Mouse (Mus musculus) midbrain, postnatal 0 days (tissue): Measurements from ENCODE around the gene Ninj2. TPM values are rescaled to one million over a fixed set of nuclear protein-coding genes. Genes with fewer than 3 reads are reported as not detected.

Experiments
- ATAC-seq: fragments of 200-750 bp; cut with Nextera tagmentation; 2 replicates; pipeline ENCODE4 v1.8.0; 2017; ENCODE audit warnings: moderate number of reproducible peaks, mild to moderate bottlenecking, moderate TSS enrichment, moderate library complexity; ENCODE audit not compliant: low FRiP score
- DNase-seq: peaks from one replicate; pipeline ENCODE4 v3.0.0-alpha.2; 2015; ENCODE audit warnings: low spot score
- H3K27ac ChIP-seq: fragments of 300-500 bp; sonication (generic); 2 replicates; pipeline ENCODE4 v1.5.1; 2014; ENCODE audit warnings: low read depth, mild to moderate bottlenecking, low read length, mixed read lengths
- H3K27me3 ChIP-seq: fragments of 300-500 bp; sonication (generic); 2 replicates; pipeline ENCODE4 v1.6.1; 2014; ENCODE audit warnings: low read length, control low read depth, mixed read lengths; ENCODE audit not compliant: insufficient read depth
- H3K36me3 ChIP-seq: fragments of 300-500 bp; sonication (generic); 2 replicates; pipeline ENCODE4 v1.6.1; 2014; ENCODE audit warnings: low read length, control low read depth, mixed read lengths; ENCODE audit not compliant: insufficient read depth
- H3K4me1 ChIP-seq: fragments of 300-500 bp; sonication (generic); 2 replicates; pipeline ENCODE4 v1.6.1; 2014; ENCODE audit warnings: mild to moderate bottlenecking, control low read depth, antibody characterized with exemption, low read length, mixed read lengths; ENCODE audit not compliant: insufficient read depth
- H3K4me2 ChIP-seq: fragments of 300-500 bp; sonication (generic); 2 replicates; pipeline ENCODE4 v1.6.1; 2014; ENCODE audit warnings: low read depth, mild to moderate bottlenecking, low read length, mixed read lengths; ENCODE audit not compliant: poor library complexity, severe bottlenecking
- H3K4me3 ChIP-seq: fragments of 300-500 bp; sonication (generic); 2 replicates; pipeline ENCODE4 v1.5.1; 2014; ENCODE audit warnings: low read depth, mild to moderate bottlenecking, low read length, moderate library complexity
- H3K9ac ChIP-seq: fragments of 300-500 bp; sonication (generic); replicated peaks from 2 replicates; pipeline ENCODE4 v1.6.1; 2014; ENCODE audit warnings: mild to moderate bottlenecking, low read length, moderate library complexity, mixed read lengths; ENCODE audit not compliant: poor library complexity, severe bottlenecking
- H3K9me3 ChIP-seq: fragments of 300-500 bp; sonication (generic); 2 replicates; pipeline ENCODE4 v1.6.1; 2016; ENCODE audit warnings: low read length, control low read depth
- CTCF ChIP-seq: IDR thresholded peaks from 2 replicates; pipeline ENCODE4 v1.5.1; 2016; ENCODE audit warnings: antibody characterized with exemption, mild to moderate bottlenecking
- WGBS: fragments of 180-500 bp; shearing (Covaris S2); extraction: QIAGEN DNeasy Blood & Tissue Kit; methylation state at CpG from one replicate; pipeline ENCODE4 v1.1.7; 2014; 5-methylcytosine and 5-hydroxymethylcytosine counted together
- polyA plus RNA-seq: library from polyadenylated mRNA; unstranded; fragments of >200 nt; fragmentation: Nextera tagmentation; extraction: Ambion mirVana; gene quantifications from 2 replicates; pipeline ENCODE4 v1.2.1, GENCODE M21; 2015
- total RNA-seq: library from RNA; depleted of rRNA; stranded (reverse); fragments of >200 nt; gene quantifications from 2 replicates; pipeline ENCODE4 v1.2.3, GENCODE M21; 2014

Gene Ninj2
- total and polyA plus RNA-seq, 2 experiments from 2014 or later = not detected

DNA sequence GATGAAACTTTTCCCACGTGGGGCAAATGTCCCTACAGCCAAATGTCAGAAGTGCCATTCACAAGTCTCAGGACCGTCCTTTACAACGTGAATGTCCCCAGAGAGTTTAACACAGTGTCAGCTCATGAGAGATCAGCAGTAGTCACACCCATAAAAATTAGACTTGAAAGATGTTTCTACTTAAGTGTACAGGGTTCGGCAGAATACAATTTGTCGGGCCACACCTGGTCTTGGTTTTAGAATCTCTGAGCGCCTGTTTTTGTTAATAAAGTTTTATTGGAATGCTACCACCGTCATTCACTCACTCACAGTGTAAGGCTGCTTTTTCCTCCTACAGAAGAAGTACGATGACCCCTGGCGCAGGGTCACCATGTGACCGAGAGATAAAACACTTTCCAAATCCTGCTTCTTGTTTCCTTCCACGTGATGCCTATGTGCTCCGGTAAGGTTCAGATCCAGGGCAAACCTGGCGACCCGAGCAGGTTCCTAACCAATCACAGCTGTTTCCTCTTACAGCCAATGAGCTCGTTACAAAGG lies 2.4 kb upstream of the Ninj2 start:
- Histone ChIP-seq H3K4me3 (no peak overlapping the region), H3K9me3 (no peaks in the 10 kb centered on the region), H3K9ac (no peak overlapping the region), H3K27me3 (no peaks in the 10 kb centered on the region), H3K36me3 (no peaks in the 10 kb centered on the region), H3K4me1 (no peaks in the 10 kb centered on the region), H3K27ac (no peak overlapping the region), H3K4me2 (no peak overlapping the region)
- WGBS = 76% methylated on average over 15 of the region's 15 CpGs
- no peak for ATAC-seq
- no peak for TF ChIP-seq CTCF
- DNase-seq = no peak

GRCm38 (mm10) chr6:120091956-120092355 lies 1.2 kb upstream of the Ninj2 start:
- H3K4me3 ChIP-seq = no peak overlapping the region
- H3K9me3 ChIP-seq = no peaks in the 10 kb centered on the region
- H3K27ac ChIP-seq = no peak overlapping the region
- 76% methylated on average over 4 of the region's 4 CpGs for WGBS
- no peaks in the 10 kb centered on the region for H3K27me3 ChIP-seq
- ATAC-seq (no peak), DNase-seq (no peak)
- H3K4me1 ChIP-seq = no peaks in the 10 kb centered on the region
- no peak overlapping the region for H3K9ac ChIP-seq
- TF ChIP-seq CTCF = no peak
- no peaks in the 10 kb centered on the region for H3K36me3 ChIP-seq
- no peak overlapping the region for H3K4me2 ChIP-seq

DNA sequence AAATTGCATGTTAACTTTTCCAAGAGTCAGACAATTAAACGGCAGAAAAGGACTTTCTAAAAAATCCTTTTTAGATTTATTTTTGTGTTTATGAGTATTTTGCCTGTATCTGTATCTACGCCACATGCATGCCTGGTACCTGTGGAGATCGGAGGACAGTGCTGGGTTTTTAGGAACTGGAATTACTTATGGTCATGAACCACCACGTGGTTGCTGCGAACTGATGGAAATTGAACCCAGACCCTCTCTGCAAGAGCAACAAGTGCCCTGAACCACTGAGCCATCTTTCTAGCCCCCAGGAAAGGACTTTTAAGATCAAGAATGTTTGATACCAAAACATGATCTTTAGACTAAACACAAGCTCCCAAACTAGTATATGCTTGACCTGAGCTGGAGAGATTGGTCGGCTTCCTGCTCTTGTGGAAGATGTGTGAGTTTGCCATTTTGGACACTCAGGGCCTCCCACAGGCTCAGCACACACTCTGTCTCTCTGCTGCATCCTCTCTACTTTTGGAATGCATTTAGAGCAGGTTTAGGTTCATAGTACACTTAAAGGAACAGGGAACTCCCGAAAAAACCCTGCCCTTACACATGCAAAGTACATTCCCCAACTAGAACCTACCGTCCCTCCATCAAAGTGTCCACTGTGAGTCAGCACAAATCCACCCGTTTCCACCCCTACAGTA lies 1.1 kb downstream of the Ninj2 start:
- no peaks in the 10 kb centered on the region for H3K4me1 ChIP-seq
- H3K27ac ChIP-seq = no peak overlapping the region
- H3K9ac ChIP-seq = no peak overlapping the region
- 87% methylated on average over 9 of the region's 9 CpGs for WGBS
- DNase-seq (no peak), ATAC-seq (no peak)
- TF ChIP-seq CTCF = no peak
- no peaks in the 10 kb centered on the region for H3K27me3 ChIP-seq
- no peaks in the 10 kb centered on the region for H3K36me3 ChIP-seq
- H3K4me2 ChIP-seq = no peak overlapping the region
- no peaks in the 10 kb centered on the region for H3K9me3 ChIP-seq
- no peak overlapping the region for H3K4me3 ChIP-seq

DNA sequence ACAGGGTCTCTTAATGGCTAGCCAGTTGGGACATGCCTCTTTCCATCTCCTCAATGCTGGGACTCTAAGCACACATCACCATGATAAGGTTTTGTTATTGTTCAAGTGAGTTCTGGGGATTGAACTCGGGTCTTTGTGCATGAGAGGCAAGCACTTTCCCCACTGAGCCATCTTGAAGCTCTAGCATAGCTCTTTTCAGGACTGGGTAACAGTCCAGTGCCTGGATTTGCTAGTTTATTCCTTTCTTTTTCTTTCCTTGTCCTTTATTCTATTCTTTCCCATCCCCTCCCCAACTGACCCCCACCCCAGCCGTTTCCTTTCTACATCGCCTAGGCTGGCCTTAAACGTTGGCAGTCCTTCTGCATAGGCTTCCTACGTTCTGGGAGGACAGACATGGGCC lies 1.9 kb downstream of the Ninj2 start:
- H3K4me1 ChIP-seq = no peaks in the 10 kb centered on the region
- no peak for DNase-seq
- H3K27me3 ChIP-seq = no peaks in the 10 kb centered on the region
- H3K4me3 ChIP-seq = no peak overlapping the region
- H3K4me2 ChIP-seq = no peak overlapping the region
- 88% methylated on average over 5 of the region's 5 CpGs for WGBS
- no peak for TF ChIP-seq CTCF
- H3K36me3 ChIP-seq = no peaks in the 10 kb centered on the region
- H3K27ac ChIP-seq = no peak overlapping the region
- H3K9me3 ChIP-seq = no peaks in the 10 kb centered on the region
- no peak for ATAC-seq
- H3K9ac ChIP-seq = no peak overlapping the region

DNA sequence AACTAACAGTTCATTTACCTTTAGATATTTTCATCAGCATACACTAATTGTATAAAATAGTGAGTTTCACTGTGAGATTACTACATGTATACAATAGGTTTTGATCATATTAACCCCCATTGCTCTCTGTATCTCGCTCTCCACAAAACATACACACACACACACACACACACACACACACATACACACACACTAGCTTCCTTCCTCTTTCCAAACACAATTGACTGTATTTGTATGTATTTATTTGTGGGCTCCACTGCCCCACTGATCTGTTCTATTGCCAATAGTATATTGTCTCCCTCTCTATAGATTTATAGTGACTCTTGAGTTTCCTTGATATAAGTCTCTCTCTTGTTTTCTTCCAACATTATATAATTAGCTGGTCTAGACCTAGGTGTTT lies 2.4 kb downstream of the Ninj2 start:
- ATAC-seq (no peak), DNase-seq (no peak)
- Histone ChIP-seq H3K4me2 (no peak overlapping the region), H3K36me3 (no peaks in the 10 kb centered on the region), H3K4me1 (no peaks in the 10 kb centered on the region), H3K9me3 (no peaks in the 10 kb centered on the region), H3K9ac (no peak overlapping the region), H3K4me3 (no peak overlapping the region), H3K27me3 (no peaks in the 10 kb centered on the region), H3K27ac (no peak overlapping the region)
- 89% methylated on average over 1 of the region's 1 CpGs for WGBS
- no peak for TF ChIP-seq CTCF

DNA sequence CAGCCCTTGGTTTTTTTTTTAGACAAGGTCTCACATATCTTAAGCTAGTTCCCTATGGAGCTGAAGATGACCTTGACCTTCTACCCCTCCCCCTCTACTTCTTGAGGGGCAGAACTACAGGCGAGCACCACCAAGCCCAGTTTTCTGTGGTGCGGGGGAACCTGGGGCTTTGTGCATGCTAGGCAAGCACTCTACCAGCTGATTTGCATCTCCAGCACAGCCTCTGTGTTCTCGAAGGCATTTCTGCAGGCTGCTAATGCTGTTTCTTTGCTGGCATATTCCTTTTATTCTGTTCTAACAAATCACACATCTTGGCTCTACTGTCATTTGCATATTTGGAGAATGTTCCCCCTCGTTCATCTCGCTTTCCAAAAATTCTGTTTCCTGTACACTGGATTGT lies 6.2 kb downstream of the Ninj2 start:
- Histone ChIP-seq H3K36me3 (no peaks in the 10 kb centered on the region), H3K9me3 (no peaks in the 10 kb centered on the region), H3K27me3 (no peaks in the 10 kb centered on the region), H3K4me1 (no peaks in the 10 kb centered on the region), H3K4me2 (no peak overlapping the region), H3K4me3 (no peak overlapping the region), H3K27ac (no peak overlapping the region), H3K9ac (no peak overlapping the region)
- TF ChIP-seq CTCF = no peak
- DNase-seq (no peak), ATAC-seq (no peak)
- 65% methylated on average over 5 of the region's 5 CpGs for WGBS
